ENCODE assay signal across 20 mouse cellular contexts in genomic region chrX:11046769-11047168, GRCm38 (mm10).
"Had no signal": no experiment of that assay in that cellular context is flagged by ENCODE, and none has a peak within 500 bp of the region (broad histone marks: within the 10 kb centered on the region; RNA-seq: fewer than 3 reads in every experiment).

No protein-coding gene starts in this region.

- H3K4me2 ChIP-seq: limb, embryonic 13.5 days; lung, embryonic 14.5 days; midbrain, embryonic 11.5 days had no signal

- H3K4me1 ChIP-seq: limb, embryonic 10.5 days; limb, embryonic 13.5 days; megakaryocyte, embryonic 14.5 days had no signal

- ATAC-seq: intestine, embryonic 16.5 days; lung, postnatal 0 days had no signal

- H3K9ac ChIP-seq: limb, embryonic 13.5 days; lung, embryonic 14.5 days had no signal

- H3K27ac ChIP-seq: limb, embryonic 10.5 days; limb, embryonic 13.5 days; macrophage; stomach, postnatal 0 days had no signal

- H3K9me3 ChIP-seq: limb, embryonic 10.5 days; limb, embryonic 13.5 days had no signal

- DNase-seq: kidney, adult 18-20 months; kidney, adult 9 months; kidney, postnatal 14 days; kidney, postnatal 4 days; lung, embryonic 14.5 days; midbrain, embryonic 14.5 days; right cerebral cortex, adult 18-20 months; right cerebral cortex, postnatal 14 days; right cerebral cortex, postnatal 4 days; thymus, adult 2 months; thymus, postnatal 14 days; thymus, postnatal 4 days had no signal

- H3K4me3 ChIP-seq: limb, embryonic 10.5 days; limb, embryonic 13.5 days; megakaryocyte, embryonic 14.5 days had no signal

- H3K27me3 ChIP-seq: limb, embryonic 13.5 days had no signal

- H3K36me3 ChIP-seq: limb, embryonic 10.5 days; limb, embryonic 13.5 days had no signal
